Mouse (Mus musculus) cerebellum, postnatal 25 days (tissue): ENCODE results near the gene Tet3.

Source experiments
- DNase-seq, 2 experiments: peaks; one replicate each; pipeline ENCODE4 v3.0.0; 2021; ENCODE audit warnings: mixed read lengths in 2 of 2

Gene Tet3

GRCm38 (mm10) chr6:83413686-83414085 is 45.2 kb downstream of the Tet3 start:
- DNase-seq = no peak

- no peak for DNase-seq
Observed at GRCm38 (mm10) chr6:83412854-83413401, 46.0 kb downstream of the Tet3 start.

- DNase-seq = peak; percentile 47 to 54
Observed at GRCm38 (mm10) chr6:83412362-83412853, 46.5 kb downstream of the Tet3 start.

- no peak for DNase-seq
Observed at GRCm38 (mm10) chr6:83411635-83412361, 47.1 kb downstream of the Tet3 start.

- DNase-seq = no peak
Observed at GRCm38 (mm10) chr6:83410046-83410706, 48.7 kb downstream of the Tet3 start.

GRCm38 (mm10) chr6:83408510-83408909 is 50.4 kb downstream of the Tet3 start:
- no peak for DNase-seq

GRCm38 (mm10) chr6:83405511-83406064 is 53.3 kb downstream of the Tet3 start:
- DNase-seq = no peak

- peak; percentile 46 to 63 for DNase-seq
Observed at GRCm38 (mm10) chr6:83404571-83404970, 54.3 kb downstream of the Tet3 start.

- no peak for DNase-seq
Observed at GRCm38 (mm10) chr6:83403481-83403880, 55.4 kb downstream of the Tet3 start.

DNA sequence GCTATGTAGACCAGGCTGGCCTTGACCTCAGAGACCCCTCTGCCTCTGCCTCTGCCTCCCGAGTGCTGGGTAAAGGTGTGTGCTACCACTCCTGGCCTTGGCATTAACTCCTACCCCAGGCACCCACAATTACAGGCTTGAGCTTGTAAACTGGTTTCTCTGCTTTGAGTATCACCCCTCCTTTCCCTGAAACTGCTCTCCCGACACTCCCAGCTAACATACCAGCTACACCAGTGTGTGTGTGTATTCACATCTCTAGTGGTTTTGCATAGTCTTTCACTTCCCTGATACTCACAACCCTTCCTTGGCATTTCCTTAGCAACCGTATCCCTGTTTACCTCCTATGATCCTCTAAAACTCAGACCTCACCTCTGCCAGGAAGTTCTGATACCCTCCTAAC is 59.1 kb downstream of the Tet3 start:
- DNase-seq = no peak

GRCm38 (mm10) chr6:83397728-83398127 is 61.2 kb downstream of the Tet3 start:
- no peak for DNase-seq

- DNase-seq = peak in 1 of 2 experiments; percentile 56
Observed at GRCm38 (mm10) chr6:83396711-83397110, 62.2 kb downstream of the Tet3 start.

DNA sequence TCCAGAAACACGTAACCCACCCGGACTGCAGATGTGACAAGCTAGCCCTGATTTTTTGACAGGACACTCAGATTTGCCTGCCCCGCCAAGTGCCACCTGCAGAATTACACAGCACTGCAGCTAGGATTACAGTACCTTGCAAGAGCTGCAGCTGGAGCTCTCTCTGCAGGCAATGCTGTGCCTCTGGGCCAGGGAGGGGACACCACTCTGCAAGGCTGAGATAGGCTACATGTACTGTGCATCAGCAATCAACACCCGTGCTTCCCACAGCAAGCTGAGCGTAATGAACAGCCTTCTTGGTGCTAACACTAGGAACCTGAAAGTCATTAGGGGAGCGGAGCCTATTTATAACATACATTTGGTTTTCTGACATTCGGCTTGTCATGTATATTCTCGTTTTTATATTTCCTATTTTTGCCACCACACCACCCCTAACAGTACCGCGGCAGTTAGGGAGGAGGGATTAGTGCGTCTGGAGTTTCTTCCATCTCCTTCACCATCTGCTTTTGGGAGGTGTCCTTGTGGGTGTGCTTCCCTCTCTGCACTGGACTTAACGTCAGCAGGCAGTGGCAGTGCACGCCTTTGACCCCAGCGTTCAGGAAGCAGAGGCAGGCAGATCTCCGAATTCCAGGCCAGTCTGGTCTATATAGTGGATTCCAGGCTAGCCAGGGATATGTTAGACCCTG is 63.2 kb downstream of the Tet3 start:
- DNase-seq = no peak

DNA sequence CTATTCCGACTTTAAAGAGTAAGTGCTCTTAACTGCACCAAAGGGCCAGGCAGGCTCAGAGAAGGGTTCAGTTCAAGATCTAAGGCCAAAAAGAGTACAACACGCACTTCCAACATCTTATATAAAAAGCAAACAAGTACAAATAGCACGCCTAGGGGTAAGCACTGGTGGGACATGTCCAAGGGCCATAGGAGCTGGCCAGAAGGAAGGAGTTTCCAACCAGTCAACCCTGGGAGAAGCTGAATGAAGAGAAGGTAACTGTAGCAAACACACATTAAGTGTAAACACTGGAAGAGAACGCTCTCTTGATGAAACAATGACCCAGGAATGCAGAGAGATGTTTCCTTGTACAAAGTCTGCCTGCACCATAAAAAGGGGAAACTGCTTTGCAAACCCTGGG is 64.8 kb downstream of the Tet3 start:
- DNase-seq = no peak

- DNase-seq = peak; percentile 57 to 62
Observed at GRCm38 (mm10) chr6:83392166-83392780, 66.6 kb downstream of the Tet3 start.

GRCm38 (mm10) chr6:83385569-83386090 is 73.3 kb downstream of the Tet3 start:
- no peak for DNase-seq

- DNase-seq = no peak
Observed at GRCm38 (mm10) chr6:83381510-83382491, 77.1 kb downstream of the Tet3 start.

DNA sequence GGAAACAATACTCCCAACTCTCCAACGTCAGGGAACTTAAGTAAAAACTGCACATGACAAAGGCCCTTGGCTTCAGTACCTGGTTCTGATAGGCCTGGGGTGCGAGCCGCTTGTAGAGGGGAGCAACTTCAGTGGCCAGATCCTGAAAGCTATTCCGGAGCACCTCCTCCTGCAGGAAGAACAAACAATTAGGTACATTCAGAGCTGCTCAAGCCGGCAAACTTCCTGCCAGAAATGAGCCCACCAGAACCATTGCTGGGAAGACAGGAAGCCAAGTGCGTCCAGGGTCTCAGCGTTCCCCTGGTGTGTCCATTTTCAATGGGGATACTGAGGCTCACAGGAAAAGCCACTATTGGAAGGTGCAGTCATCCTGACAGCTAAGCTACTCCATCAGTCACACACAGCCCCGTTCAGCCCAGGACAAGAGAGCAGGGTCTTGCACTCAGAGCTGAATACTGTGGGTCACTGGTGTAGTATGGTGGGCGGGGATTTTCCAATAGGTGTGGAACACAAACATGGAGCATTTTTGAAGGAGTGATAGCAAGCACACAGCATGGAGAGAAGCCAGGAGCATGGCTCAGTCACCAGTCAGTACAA is 85.1 kb downstream of the Tet3 start:
- no peak for DNase-seq

DNA sequence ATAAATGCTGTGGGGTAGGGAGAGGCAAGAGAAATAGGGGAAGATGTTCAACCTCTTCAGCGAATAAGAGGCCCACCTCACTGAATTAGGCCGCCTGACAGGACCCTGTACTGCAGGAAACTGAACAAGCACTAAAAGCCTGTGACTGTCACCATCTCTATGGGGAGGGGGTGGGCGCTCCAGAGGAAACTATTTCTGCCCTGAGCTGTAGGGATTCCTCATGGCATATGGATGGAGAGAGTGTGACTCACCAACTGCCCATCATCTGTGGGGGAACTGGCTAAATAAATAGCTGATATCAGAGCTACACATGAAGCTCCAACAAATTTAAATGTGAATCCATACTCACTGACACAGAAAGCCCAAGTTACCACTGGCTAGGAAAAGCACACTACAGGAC is 87.5 kb downstream of the Tet3 start:
- peak in 1 of 2 experiments; percentile 63 for DNase-seq

- peak; percentile 80 to 83 for DNase-seq
Observed at GRCm38 (mm10) chr6:83370316-83370965, 88.4 kb downstream of the Tet3 start.
